Mouse (Mus musculus) telencephalon, adult 2 months (tissue): ENCODE results near the gene Tescl.
A peak's percentile ranks its signal among the peaks of the same experiment; 100 is the strongest.

Experiments used
- DNase-seq: peaks from one replicate; pipeline ENCODE4 v3.0.0-alpha.2; 2011; ENCODE audit warnings: low read depth, low spot score

Gene Tescl

DNA sequence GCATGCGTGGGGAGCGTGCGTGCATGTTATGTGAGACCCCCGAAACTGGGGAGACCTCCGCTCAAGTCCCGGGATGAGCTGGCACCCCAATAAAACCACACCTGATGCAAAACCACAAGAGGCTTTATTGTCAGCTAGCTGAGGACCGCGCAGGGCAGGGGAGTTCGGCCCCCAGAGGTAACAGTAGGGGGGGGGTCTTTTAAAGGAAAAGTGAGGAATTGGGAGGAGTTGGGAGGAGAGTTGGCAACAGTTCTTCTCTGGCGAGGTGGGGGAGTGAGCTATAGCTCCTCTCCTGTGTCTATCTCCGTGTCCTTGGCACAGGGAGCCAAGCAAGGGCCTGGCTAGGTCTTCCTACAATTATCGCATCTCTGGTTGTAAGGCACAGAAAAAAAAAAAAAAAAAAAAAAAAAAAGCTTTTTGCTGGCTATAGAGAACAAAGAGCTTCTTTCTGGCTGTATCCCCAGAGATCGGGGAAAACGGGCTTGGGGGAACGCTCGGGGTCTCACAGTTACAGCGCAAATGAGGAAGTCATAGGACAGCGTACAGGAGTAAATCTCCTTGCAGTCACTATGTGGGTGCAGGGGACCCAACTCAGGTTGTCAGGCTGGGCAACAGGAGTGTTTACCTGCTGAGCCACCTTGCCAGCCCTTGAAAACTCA is 33.8 kb downstream of the Tescl start:
- DNase-seq: no peak

DNA sequence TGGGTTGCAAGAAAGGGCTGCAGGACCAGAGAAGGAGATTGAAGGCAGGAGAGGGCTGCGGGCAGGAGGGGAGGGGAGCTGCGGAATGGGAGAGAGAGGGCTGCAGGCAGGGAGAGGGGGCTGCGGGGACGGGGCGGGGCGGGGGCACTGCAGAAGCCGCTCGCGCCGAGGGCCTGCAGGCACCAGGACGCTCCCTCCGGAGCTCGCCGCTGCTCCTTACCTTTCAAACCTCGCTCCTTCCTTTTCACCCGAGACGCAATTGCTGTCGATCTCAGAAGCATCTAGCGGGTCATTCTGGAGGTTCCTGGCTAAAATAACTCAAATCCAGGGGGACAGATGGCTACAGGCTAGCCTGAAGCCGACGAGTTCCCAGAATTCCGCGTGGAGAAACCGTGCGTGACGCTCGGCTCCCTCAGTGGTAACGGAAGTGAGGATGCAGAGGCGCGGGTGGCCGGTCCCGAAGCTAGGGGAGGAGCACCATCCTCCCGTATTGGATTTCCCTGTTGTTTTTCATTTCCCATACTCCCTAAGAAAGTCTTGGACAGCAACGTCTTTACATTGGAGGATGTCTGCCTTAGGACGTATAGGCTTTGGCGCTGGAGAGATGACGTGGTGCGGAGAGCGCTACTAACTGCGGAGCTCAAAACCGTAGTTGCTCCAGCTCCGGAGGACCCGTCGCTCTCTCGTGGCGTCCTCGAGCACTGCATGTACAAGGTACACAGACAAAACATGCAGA is 34.6 kb downstream of the Tescl start:
- peak; percentile 97 for DNase-seq

DNA sequence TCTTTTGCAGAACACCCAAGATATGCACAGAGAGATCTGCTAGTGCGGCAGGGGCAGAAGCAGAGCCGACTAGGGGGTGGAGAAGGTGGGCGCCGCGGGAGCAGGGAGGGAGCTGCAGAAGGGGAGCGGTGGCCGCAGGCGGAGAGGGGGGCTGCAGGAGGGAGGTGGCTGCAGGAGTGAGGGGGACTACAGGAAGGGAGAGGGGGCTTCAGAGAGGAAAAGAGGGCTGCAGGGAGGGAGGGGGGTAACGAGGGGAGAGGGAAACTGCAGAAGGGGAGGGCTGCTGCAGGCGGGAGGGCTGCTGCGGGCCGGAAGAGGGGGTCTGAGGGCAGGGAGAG is 35.1 kb downstream of the Tescl start:
- DNase-seq: no peak

DNA sequence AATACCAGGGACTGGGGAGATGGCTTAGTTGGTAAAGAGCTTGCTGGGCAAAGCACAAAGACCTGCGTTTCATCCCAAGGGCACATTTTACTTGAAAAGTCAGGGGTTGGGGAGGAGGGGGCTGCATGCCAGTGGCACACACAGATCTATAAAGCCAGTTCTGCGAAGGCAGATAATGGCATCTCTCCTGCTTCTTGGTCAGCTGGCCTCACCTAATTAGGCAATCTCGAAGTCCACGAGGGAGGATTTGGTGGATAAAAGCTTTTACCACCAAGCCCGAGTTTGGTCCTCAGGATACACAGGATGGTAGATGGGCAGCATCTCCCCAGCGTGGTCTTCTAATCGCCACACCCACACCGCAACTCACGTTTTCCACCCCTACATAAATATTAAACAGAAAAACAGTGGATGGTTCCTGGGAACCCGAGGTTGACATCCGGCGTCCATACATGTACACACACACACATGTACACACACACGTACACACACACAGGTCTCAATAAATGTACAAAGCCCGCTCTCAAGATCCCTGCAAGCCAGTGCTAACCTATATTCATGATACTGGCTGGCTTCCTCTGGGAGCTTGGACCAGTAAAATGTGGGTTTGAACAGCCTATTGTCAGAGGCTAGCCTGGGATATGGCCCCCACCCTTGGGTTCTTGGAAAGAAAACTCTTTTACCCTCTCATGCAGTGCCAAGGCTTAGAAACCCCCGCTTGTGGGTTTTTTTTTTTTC is 36.2 kb downstream of the Tescl start:
- DNase-seq: no peak

DNA sequence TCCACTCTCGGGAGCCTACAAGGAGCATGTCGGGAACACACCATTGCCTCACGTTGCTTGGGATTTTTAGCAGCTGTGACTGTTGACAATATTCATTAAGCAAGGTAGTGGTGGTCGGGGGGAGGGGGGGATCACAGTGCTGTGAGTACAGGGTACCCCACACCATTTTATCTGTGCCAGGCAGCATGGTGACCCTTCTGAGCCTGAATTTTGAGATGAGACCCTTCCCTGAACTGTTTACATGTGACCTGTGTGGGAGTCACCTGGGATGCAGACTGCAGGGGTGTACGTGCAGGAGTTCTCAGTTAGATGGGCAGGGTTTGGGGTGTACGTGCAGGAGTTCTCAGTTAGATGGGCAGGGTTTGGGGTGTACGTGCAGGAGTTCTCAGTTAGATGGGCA is 37.4 kb downstream of the Tescl start:
- no peak for DNase-seq

DNA sequence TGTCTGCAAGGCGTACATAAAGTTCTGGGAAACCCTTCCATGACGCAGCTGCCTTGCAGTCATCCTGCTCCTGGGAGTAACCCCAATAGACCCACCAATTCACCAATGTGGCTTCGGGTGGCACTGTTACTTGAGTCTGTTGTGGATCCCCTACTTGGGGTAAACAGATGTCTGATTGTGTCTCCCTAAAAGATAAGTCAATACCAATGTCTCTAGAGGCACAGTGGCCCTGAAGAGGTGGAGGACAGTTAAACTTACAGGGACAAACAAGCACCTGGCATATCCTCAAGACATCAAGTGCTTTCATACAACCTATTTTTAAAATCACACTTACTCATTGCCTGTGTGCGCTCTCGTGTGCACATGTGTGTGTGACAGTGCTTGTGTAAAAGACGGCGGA is 38.4 kb downstream of the Tescl start:
- no peak for DNase-seq

DNA sequence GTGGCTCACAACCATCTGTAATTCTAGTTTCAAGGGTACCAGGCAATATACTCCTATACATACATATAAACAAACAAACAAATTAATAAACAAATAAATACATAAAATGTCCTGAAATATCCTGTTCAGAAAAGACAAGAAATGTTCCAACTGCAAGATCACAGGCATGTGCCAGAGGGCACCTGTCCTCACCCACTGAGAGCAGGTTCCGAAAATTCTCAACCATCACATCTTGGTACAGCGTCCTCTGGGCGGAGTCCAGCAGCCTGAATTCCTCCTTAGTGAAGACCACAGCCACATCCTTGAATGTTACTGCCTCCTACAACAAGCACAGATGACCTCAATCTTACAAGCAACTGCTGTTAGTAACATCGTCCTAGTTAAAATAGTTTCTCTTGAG is 39.0 kb downstream of the Tescl start:
- DNase-seq: no peak

DNA sequence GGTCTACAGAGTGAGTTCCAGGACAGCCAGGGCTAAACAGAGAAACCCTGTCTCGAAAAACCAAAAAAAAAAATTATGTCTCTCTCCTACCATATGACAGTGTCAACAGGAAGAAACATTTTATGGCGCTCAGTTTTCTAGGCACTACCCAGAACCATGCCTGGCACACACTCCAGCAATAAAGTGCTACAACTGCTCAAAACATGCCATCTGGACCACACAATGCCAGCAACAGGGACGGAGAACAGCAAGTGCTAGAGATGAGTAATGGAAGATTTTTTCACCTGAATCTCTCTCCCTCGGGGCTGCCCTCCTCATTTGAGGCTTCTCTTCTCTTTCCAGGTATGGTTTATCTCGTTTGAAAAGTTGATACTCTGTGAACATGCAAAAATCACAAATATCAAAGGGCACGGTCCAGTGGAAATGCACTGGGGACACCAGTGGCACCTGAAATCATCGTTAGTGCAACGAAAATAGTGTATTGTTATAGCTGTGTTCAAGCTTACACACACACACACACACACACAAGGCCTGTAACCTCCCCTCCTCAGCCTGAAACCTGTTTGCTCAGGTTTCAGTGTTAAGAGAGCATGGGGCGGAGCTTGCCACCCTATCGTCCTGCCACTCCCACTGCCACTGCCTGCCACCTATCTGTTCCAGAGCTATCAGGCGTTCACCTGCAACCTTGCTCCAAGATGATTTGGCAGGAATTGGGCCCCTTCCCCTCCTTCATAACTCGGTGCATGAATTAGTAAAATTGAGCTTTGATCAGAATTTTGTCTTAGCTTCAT is 40.5 kb downstream of the Tescl start:
- no peak for DNase-seq

DNA sequence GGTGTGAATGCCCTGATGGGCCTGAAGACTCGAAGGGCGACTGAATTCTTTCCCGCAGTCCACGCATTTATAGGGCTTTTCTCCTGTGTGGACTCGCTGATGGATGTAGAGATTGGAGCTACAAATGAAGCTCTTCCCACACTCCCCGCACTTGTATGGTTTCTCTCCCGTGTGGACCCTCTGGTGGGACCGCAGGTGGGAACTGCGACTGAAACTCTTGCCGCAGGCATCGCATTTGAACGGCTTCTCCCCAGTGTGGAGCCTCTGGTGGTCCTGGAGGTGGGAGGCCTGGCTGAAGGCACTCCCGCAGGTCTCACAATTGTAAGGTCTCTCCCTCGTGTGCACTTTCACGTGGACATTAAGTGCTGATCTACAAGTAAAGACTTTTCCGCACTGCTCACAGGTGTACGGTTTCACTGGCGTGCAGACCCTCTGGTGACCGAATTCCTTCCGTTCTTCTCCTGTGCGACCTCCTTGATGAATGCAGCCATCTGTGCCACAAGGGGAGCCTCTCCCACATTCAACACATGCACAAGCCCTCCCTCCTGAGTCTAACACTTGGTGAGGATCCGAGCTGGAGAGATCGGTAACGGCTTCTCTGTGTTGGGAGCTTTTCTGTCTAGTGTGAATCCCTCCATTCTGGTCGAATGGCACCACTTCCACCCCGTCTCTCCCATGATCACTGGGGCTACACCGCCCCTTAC is 42.2 kb downstream of the Tescl start:
- DNase-seq: no peak

DNA sequence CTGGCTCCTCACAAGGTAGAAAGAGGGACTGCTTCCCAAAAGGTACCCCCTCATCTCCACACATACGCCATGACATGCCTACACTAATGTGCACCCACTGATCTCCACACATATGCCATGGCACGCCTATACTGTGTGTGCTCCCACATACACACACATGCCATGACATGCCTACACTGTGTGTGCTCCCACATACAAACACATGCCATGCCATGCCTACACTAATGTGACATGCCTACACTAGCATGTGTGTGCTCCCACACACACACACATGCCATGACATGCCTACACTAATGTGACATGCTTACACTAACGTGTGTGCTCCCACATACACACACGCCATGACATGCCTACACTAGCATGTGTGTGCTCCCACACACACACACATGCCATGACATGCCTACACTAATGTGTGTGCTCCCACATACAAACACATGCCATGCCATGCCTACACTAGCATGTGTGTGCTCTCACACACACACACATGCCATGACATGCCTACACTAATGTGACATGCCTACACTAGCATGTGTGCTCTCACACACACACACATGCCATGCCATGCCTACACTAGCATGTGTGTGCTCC is 43.5 kb downstream of the Tescl start:
- no peak for DNase-seq

DNA sequence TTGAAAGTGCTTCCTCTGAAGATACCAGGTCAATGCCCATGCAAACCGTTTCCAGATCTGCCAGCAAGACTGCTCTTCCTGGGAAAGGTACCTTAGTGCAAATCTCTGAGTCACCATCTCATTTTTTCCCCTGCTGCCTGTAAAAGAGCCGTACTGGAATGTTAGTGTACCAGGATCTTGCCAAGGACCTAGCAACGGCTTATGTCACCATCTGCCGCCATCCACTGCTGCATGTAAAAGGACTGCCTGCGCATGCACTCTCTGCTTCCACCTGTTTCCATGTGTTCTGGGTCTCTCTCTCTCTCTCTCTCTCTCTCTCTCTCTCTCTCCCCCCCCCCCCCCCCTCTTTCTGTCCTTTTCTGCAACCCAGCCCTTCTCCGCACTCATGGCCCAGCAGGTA is 45.2 kb downstream of the Tescl start:
- peak; percentile 69 for DNase-seq

DNA sequence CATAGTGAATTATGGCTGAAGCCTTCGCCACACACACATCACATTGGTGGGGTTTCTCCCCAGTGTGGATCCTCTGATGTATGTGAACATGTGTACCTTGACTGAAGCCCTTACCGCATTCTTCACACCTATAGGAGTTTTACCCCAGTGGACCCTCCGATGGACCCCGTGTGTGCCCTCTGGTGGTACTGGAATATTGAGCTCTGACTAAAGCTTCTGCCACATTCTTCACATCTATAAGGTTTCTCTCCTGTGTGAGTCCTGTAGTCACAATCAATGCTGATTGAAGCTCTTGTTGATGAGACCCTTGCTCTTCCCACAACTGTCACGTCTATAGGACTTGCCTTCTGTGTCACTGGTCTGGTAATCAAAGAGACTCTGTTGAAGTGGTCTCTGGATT is 46.1 kb downstream of the Tescl start:
- no peak for DNase-seq

DNA sequence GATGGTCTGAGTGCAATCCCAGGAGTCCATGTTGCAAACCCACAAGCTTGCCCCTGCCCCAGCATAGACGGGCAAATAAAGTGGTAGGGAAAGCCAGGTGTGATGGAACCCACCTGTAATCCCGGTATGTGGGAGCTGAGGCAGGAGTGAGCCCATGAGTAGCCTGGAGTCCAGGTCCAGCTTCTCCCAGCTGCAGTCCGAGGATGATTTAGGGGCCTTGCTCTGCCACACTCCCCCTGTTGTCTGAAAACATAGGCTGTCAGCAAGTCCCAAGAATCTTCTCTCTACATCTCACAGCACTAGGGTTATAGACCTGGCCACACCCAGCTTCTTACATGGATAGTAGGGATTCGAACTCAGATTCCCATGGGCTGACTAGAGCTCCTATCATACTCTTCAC is 46.8 kb downstream of the Tescl start:
- no peak for DNase-seq

DNA sequence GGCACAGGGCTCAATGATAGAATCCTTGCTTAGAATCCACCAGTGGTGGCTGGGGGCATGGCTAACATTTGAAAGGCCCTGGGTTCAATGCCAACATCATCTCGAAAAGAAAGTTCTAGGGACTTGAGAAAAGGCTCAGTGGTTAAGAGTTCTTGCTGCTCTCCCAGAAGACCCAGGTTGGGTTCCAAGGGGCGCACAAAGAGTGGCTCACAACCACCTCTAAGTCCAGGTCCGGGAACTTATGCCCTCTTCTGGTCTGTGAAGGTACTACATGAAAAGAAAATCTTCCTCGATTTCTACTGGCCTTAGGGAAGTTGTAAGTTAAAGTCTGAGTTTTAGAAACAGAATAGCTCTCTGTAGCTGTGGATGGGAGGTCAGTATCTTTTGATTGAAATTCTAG is 47.6 kb downstream of the Tescl start:
- DNase-seq: no peak
